Mouse (Mus musculus) embryo, embryonic 11.5 days (tissue): Measurements from ENCODE around the gene Tmem185b.
A peak's percentile ranks its signal among the peaks of the same experiment; 100 is the strongest.

Source experiments
- DNase-seq: peaks from one replicate; pipeline ENCODE4 v3.0.0-alpha.2; 2012; ENCODE audit warnings: low read depth, low spot score

The Tmem185b gene

GRCm38 (mm10) chr1:119525689-119526591, at the start of gene Tmem185b:
TSS of gene Tmem185b (plus strand) at chr1:119526160.
- peak; percentile 79 for DNase-seq

- DNase-seq, result no peak
Observed at GRCm38 (mm10) chr1:119476905-119477353, 49.0 kb upstream of the Tmem185b start.

GRCm38 (mm10) chr1:119479641-119480040, 46.3 kb upstream of the Tmem185b start:
- DNase-seq, result no peak

DNA sequence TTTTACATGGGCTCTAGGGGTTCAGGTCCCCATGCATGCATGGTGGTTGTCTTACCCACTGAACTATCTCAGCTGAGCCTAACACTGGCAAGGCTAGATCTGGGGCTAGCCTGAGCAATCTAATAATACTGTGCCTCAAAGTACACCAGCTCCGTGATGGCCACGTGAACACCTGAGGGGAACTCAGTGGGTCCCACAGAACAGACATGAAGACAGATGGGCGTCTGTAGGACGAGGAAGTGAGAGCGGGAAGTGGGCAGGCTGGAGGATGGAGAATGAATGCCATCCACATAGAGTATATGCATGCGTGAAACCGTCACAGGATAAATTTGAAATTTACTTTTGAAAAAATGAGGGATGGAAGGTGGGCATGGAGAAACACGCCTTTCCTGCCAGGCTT, 45.3 kb upstream of the Tmem185b start:
- no peak for DNase-seq

- no peak for DNase-seq
Observed at GRCm38 (mm10) chr1:119481205-119481932, 44.6 kb upstream of the Tmem185b start.

DNA sequence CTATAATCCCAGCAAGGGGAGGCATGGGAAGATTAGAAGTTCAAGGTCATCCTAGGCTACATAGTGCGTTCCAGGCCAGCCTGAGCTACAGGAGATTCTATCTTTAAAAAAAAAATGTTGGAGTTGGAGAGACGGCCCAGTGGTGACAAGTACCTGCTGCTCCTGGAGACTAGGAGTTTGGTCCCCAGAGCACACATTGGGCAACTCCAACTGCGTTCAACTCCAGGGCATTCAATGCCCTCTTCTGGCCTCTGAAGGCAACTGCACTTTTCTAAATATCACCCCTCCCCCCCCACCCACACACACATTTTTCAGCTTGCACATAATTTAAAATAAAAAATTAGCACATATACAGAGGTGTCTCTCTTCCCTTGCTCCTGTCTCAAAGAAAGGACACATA, 43.1 kb upstream of the Tmem185b start:
- no peak for DNase-seq

GRCm38 (mm10) chr1:119484457-119484856, 41.5 kb upstream of the Tmem185b start:
- DNase-seq, result no peak

- no peak for DNase-seq
Observed at GRCm38 (mm10) chr1:119485825-119486224, 40.1 kb upstream of the Tmem185b start.

GRCm38 (mm10) chr1:119487917-119488590, 37.9 kb upstream of the Tmem185b start:
- DNase-seq, result no peak

DNA sequence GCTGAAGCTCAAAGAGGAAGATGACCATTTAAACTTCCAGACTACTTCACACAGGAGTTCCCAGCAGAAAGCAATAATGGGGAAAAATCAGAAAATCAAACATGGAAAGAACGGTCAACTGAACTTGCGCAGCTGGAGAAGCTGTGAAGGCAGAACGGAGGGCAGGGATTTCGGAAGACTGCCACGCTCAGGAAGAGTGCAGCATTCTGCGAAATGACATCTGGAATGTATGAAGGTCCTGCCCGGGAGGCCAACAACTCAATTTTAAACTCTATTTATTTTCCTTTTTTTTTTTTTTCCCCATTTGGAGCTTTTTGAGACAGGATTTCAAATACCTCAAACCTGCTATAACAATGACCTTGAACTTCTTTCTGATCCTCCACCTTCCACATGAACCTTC, 35.2 kb upstream of the Tmem185b start:
- no peak for DNase-seq

- DNase-seq, result no peak
Observed at GRCm38 (mm10) chr1:119492097-119492496, 33.9 kb upstream of the Tmem185b start.

DNA sequence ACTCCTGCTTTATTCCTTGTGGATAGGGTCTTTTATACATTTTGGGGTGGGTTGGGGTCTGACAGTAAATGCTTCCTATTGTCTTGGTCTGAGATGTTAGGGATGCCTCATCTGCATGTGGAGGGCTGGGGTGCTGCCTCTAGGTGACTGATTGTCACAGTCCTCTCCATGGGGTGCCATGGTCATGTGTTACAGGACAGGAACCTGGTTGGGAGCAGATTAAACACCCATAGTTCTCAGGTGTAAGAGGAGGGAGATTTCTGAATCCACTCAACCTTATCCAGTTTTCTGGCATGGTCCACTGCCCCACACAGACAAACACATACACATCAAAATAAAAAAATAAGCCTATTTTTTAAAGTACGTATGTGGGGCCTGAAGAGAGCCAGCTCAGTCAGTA, 33.5 kb upstream of the Tmem185b start:
- no peak for DNase-seq

GRCm38 (mm10) chr1:119494024-119494711, 31.8 kb upstream of the Tmem185b start:
- no peak for DNase-seq

- no peak for DNase-seq
Observed at GRCm38 (mm10) chr1:119494712-119495395, 31.1 kb upstream of the Tmem185b start.

DNA sequence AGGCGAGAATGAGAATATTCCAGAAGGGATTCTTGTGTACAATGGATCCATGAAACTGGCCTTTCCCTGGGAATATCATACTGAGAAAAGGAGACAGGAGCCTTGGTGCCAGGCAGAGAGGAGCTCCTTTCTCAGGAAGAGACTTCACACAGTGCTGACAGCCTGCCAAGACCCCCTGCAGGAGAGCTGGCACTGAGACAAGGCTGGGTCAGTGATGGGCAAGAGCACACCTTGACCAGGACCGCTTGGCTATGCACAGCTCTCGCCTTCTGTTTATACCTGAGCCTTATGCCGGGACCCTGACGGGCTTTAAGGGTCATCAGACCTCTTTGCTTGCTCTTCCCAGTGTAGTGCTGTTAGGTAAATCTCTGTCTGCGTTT, 30.6 kb upstream of the Tmem185b start:
- no peak for DNase-seq

GRCm38 (mm10) chr1:119497346-119498004, 28.5 kb upstream of the Tmem185b start:
- no peak for DNase-seq

DNA sequence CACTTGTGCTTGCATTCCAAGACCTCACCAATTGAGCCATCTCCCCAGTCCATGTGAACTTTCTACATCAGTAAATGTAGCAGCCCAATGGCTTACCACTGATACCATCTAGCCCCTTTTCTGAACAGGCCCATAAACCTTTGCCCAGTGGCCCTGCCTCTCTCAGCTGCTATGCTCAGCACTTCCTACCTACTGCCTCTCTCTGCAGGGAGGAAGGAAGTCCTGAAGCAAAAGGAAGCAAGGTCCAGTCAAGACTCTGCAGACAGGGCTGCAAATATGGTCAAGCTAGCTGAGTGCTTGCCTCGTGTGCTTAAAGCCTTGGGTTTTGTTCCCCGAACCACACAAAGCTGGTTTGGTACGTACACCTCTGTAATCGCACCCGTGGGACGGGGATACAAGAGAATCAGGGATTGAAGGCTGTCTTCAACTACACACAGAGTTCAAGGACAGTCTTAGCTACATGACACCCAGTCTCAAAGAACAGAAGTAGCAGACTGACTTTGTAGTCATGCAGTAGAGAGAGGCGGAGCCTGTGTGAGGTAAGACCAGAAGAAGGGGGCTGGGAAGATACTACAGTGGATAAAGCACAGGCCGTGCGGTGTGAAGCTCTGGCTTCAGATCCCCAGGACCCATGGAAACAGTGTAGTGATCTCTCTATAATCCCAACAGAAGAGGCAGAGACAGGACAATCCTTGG, 27.3 kb upstream of the Tmem185b start:
- no peak for DNase-seq

DNA sequence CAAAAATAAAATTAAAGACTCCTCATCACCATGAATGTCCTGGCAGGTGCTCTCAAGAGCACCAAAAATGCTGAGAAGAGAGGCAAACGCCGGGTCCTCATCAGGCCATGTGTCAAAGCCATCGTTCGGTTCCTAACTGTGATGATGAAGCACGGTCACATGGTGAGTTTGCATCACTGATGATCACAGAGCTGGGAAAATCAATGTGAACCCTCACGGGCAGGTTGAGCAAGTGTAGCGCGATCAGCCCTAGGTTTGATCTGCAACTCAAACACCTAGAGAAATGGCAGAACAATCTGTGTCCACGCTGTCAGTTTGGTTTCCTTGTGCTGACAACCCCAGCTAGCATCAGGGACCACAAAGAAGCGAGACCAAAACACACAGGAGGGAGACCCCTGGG, 26.5 kb upstream of the Tmem185b start:
- no peak for DNase-seq

DNA sequence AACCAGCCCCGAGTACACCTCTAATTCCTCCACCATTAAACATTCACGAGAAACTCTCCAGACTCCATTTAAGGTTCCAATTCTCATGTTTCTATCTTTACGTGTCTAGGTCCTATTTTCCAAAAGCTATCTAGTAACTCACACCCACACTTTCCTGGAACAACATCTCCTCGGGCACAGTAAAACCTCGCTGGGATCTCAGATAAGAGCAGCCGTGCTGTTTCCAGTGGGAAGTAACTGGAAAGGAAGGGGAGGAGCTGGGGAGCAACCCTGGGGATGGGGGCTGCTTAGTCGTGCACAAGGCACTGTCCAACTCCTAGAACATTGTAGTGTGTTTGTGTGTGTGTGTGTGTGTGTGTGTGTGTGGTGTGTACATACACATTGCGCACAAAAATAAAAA, 24.1 kb upstream of the Tmem185b start:
- DNase-seq, result no peak

DNA sequence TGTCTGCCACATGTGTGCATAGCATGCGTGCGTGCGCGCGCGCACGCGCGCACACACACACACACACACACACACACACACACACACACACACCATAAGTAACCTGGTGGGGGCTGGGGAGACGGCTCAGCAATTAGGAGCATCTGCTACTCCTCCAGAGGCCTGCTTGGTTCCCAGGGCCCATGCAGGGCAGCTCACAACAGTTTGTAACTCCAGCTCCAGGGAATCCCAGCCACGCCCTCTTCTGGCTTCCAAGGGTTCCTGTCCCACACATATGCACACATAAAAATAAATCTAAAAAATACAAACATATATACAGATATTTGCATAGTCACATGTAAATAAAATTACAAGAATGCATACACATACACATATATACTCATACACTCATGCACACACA, 23.2 kb upstream of the Tmem185b start:
- DNase-seq, result no peak
